Mouse (Mus musculus): ENCODE measurements around the gene Slitrk1. TPM values are rescaled to one million over a fixed set of nuclear protein-coding genes. Genes with fewer than 3 reads are reported as not detected.

The Slitrk1 gene
- polyA plus RNA-seq, 1 experiment from 2014 or later = 0.16 TPM

DNA sequence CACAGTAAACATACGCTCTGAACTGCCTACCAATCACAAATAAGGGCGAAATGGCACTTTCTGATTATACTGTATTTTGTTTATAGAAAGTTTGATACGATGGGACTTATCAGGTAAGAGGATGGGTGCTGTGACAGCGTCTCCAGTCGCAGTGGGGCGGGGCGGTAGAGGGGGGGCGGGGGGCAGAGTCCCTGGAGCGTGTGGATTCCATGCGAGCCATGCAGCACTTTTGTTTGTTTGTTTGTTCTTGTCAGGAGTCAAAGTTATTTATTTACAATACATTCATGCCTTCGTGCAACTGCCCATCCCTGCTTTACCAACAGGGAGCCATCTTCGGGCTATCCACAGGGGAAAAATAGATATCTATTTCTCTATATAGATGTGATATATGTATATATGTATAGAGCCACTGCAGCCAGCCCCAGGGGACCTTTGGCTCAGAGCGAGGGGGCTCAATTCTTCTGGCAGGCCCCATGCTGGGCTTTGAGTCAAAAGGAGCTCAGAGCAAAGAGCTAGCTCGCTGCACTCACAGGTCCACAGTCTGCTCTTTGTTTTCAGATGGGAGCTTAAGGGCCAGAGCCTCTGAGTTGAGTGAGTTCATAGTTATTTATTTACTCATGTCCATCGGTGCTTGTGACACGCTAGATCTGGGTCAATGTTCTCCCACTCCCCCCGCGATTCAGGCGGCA lies 3.4 kb downstream of the Slitrk1 start:
- H3K36me3 ChIP-seq (ENCODE audit: control insufficient read depth, insufficient read depth, low read length) = no peaks in the 10 kb centered on the region
- 4% methylated on average over 19 of the region's 19 CpGs for WGBS
- peaks cover 11 to 26% of the 10 kb centered on the region in 2 experiments; a peak in 3 of 4 replicates for H3K4me1 ChIP-seq (ENCODE audit: control insufficient read depth in 2 of 2, insufficient read depth in 2 of 2, low read length in 2 of 2)
- peaks cover 33% of the 10 kb centered on the region for H3K27me3 ChIP-seq (ENCODE audit: control insufficient read depth, insufficient read depth, low read length)
- ATAC-seq (ENCODE audit: insufficient number of reproducible peaks, insufficient read depth, low FRiP score, low read depth) = no peak
- no peaks in the 10 kb centered on the region for H3K9me3 ChIP-seq (ENCODE audit: control insufficient read depth, low read length)
- H3K4me2 ChIP-seq (ENCODE audit: low read length) = peak overlapping the region; percentile 87
- H3K9ac ChIP-seq (ENCODE audit: low read length) = peak overlapping the region; percentile 34
- no peak overlapping the region for H3K27ac ChIP-seq (replicated peaks in 1 of 2; ENCODE audit: control insufficient read depth in 1 of 2, insufficient read depth in 1 of 2, low read depth in 2 of 2, low read length in 2 of 2)
- H3K4me3 ChIP-seq (ENCODE audit: control insufficient read depth in 1 of 2, insufficient read depth in 1 of 2, low read depth in 1 of 2, low read length in 2 of 2) = peak overlapping the region; percentile 44 to 45

GRCm38 (mm10) chr14:108909336-108909953 lies 4.5 kb downstream of the Slitrk1 start:
- Histone ChIP-seq H3K4me1 (ENCODE audit: control insufficient read depth in 2 of 2, insufficient read depth in 2 of 2, low read length in 2 of 2) (peaks cover 11 to 26% of the 10 kb centered on the region in 2 experiments; a peak in 3 of 4 replicates), H3K36me3 (ENCODE audit: control insufficient read depth, insufficient read depth, low read length) (no peaks in the 10 kb centered on the region), H3K27ac (replicated peaks in 1 of 2; ENCODE audit: control insufficient read depth in 1 of 2, insufficient read depth in 1 of 2, low read depth in 2 of 2, low read length in 2 of 2) (no peak overlapping the region), H3K27me3 (ENCODE audit: control insufficient read depth, insufficient read depth, low read length) (peaks cover 33% of the 10 kb centered on the region), H3K9ac (ENCODE audit: low read length) (no peak overlapping the region), H3K9me3 (ENCODE audit: control insufficient read depth, low read length) (no peaks in the 10 kb centered on the region), H3K4me2 (ENCODE audit: low read length) (no peak overlapping the region), H3K4me3 (ENCODE audit: control insufficient read depth in 1 of 2, insufficient read depth in 1 of 2, low read depth in 1 of 2, low read length in 2 of 2) (no peak overlapping the region)
- 30% methylated on average over 6 of the region's 6 CpGs for WGBS
- ATAC-seq (ENCODE audit: insufficient number of reproducible peaks, insufficient read depth, low FRiP score, low read depth) = no peak

- WGBS = 70% methylated on average over 7 of the region's 7 CpGs
- Histone ChIP-seq H3K9ac (ENCODE audit: low read length) (no peak overlapping the region), H3K9me3 (ENCODE audit: control insufficient read depth, low read length) (no peaks in the 10 kb centered on the region), H3K27ac (replicated peaks in 1 of 2; ENCODE audit: control insufficient read depth in 1 of 2, insufficient read depth in 1 of 2, low read depth in 2 of 2, low read length in 2 of 2) (no peak overlapping the region), H3K4me3 (ENCODE audit: control insufficient read depth in 1 of 2, insufficient read depth in 1 of 2, low read depth in 1 of 2, low read length in 2 of 2) (no peak overlapping the region), H3K4me1 (ENCODE audit: control insufficient read depth in 2 of 2, insufficient read depth in 2 of 2, low read length in 2 of 2) (no peaks in the 10 kb centered on the region), H3K27me3 (ENCODE audit: control insufficient read depth, insufficient read depth, low read length) (no peaks in the 10 kb centered on the region), H3K36me3 (ENCODE audit: control insufficient read depth, insufficient read depth, low read length) (no peaks in the 10 kb centered on the region), H3K4me2 (ENCODE audit: low read length) (no peak overlapping the region)
- no peak for ATAC-seq (ENCODE audit: insufficient number of reproducible peaks, insufficient read depth, low FRiP score, low read depth)
Observed at GRCm38 (mm10) chr14:108898601-108899000, 15.4 kb downstream of the Slitrk1 start.

DNA sequence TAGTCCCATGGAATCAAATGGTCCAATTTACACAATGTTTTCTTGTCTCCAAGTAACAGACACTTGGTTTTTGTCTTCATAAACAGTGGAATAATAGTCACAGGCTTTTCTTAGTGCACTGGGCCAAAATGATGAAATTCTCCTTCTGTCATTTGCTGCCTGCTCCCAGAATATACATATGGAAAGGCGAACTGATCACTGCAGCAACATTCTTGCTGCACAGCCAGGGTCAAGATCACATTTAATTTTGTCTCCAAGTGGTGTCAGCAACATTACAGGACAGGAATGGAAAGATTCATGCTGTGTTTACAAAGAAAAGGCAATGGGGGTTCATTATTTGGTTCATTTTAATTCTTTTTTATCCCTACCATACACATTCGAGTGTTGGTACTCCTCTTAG lies 18.5 kb downstream of the Slitrk1 start:
- Histone ChIP-seq H3K36me3 (ENCODE audit: control insufficient read depth, insufficient read depth, low read length) (no peaks in the 10 kb centered on the region), H3K27me3 (ENCODE audit: control insufficient read depth, insufficient read depth, low read length) (no peaks in the 10 kb centered on the region), H3K27ac (replicated peaks in 1 of 2; ENCODE audit: control insufficient read depth in 1 of 2, insufficient read depth in 1 of 2, low read depth in 2 of 2, low read length in 2 of 2) (no peak overlapping the region), H3K9ac (ENCODE audit: low read length) (no peak overlapping the region), H3K4me3 (ENCODE audit: control insufficient read depth in 1 of 2, insufficient read depth in 1 of 2, low read depth in 1 of 2, low read length in 2 of 2) (no peak overlapping the region), H3K4me2 (ENCODE audit: low read length) (no peak overlapping the region), H3K4me1 (ENCODE audit: control insufficient read depth in 2 of 2, insufficient read depth in 2 of 2, low read length in 2 of 2) (no peaks in the 10 kb centered on the region), H3K9me3 (ENCODE audit: control insufficient read depth, low read length) (no peaks in the 10 kb centered on the region)
- 57% methylated on average over 2 of the region's 2 CpGs for WGBS
- no peak for ATAC-seq (ENCODE audit: insufficient number of reproducible peaks, insufficient read depth, low FRiP score, low read depth)

DNA sequence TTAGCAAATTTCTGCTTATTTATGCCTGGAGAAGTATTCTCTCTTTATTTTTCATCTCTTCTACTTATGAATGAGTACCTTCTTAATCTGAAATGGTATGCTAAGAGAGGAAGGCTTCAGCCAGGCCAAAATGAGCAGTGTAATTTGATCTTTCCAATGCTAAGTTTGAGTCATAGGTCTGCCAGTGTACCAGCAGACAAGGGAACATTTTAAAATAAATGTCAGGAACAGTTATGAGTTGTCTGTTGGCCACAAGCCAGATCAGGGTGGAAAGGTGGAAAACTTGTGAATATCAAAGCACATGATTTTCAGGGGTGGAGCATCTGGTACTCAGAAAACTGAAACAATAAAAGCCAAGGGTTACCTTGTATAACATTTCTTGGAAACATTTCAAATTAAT lies 46.1 kb downstream of the Slitrk1 start:
- no peak overlapping the region for H3K27ac ChIP-seq (replicated peaks in 1 of 2; ENCODE audit: control insufficient read depth in 1 of 2, insufficient read depth in 1 of 2, low read depth in 2 of 2, low read length in 2 of 2)
- no peak overlapping the region for H3K4me2 ChIP-seq (ENCODE audit: low read length)
- H3K27me3 ChIP-seq (ENCODE audit: control insufficient read depth, insufficient read depth, low read length) = no peaks in the 10 kb centered on the region
- no peak overlapping the region for H3K4me3 ChIP-seq (ENCODE audit: control insufficient read depth in 1 of 2, insufficient read depth in 1 of 2, low read depth in 1 of 2, low read length in 2 of 2)
- no peaks in the 10 kb centered on the region for H3K9me3 ChIP-seq (ENCODE audit: control insufficient read depth, low read length)
- H3K4me1 ChIP-seq (ENCODE audit: control insufficient read depth in 2 of 2, insufficient read depth in 2 of 2, low read length in 2 of 2) = no peaks in the 10 kb centered on the region
- no peak overlapping the region for H3K9ac ChIP-seq (ENCODE audit: low read length)
- no peaks in the 10 kb centered on the region for H3K36me3 ChIP-seq (ENCODE audit: control insufficient read depth, insufficient read depth, low read length)
- no peak for ATAC-seq (ENCODE audit: insufficient number of reproducible peaks, insufficient read depth, low FRiP score, low read depth)

- Histone ChIP-seq H3K27ac (replicated peaks in 1 of 2; ENCODE audit: control insufficient read depth in 1 of 2, insufficient read depth in 1 of 2, low read depth in 2 of 2, low read length in 2 of 2) (no peak overlapping the region), H3K4me3 (ENCODE audit: control insufficient read depth in 1 of 2, insufficient read depth in 1 of 2, low read depth in 1 of 2, low read length in 2 of 2) (no peak overlapping the region), H3K9ac (ENCODE audit: low read length) (no peak overlapping the region), H3K4me1 (ENCODE audit: control insufficient read depth in 2 of 2, insufficient read depth in 2 of 2, low read length in 2 of 2) (no peaks in the 10 kb centered on the region), H3K27me3 (ENCODE audit: control insufficient read depth, insufficient read depth, low read length) (no peaks in the 10 kb centered on the region), H3K36me3 (ENCODE audit: control insufficient read depth, insufficient read depth, low read length) (no peaks in the 10 kb centered on the region), H3K9me3 (ENCODE audit: control insufficient read depth, low read length) (no peaks in the 10 kb centered on the region), H3K4me2 (ENCODE audit: low read length) (no peak overlapping the region)
- no peak for ATAC-seq (ENCODE audit: insufficient number of reproducible peaks, insufficient read depth, low FRiP score, low read depth)
Observed at GRCm38 (mm10) chr14:108864631-108865030, 49.3 kb downstream of the Slitrk1 start.

DNA sequence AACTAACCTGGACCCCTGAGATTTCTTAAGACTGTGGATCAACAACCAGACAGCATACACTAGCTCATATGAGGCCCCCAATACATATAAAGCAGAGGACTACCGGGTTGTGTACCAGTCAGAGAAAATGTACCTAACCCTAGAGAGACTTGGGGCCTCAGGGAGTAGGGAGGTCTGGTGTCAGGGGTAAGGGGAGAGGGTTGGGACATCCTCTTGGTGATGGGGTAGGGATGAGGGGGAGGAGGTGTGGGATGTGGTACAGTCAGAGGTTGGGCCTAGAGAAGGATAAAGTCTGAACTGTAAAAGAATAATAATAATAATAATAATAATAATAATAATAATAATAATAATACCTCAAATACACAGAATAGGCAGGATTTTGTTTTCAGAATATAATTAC lies 54.6 kb downstream of the Slitrk1 start:
- ATAC-seq (ENCODE audit: insufficient number of reproducible peaks, insufficient read depth, low FRiP score, low read depth) = no peak
- H3K4me1 ChIP-seq (ENCODE audit: control insufficient read depth in 2 of 2, insufficient read depth in 2 of 2, low read length in 2 of 2) = no peaks in the 10 kb centered on the region

More for the DNA sequence above, 54.6 kb downstream of the Slitrk1 start:
- H3K36me3 ChIP-seq (ENCODE audit: control insufficient read depth, insufficient read depth, low read length) = no peaks in the 10 kb centered on the region
- 57% methylated on average over 1 of the region's 1 CpGs for WGBS
- H3K27ac ChIP-seq (replicated peaks in 1 of 2; ENCODE audit: control insufficient read depth in 1 of 2, insufficient read depth in 1 of 2, low read depth in 2 of 2, low read length in 2 of 2) = no peak overlapping the region
- no peak overlapping the region for H3K4me2 ChIP-seq (ENCODE audit: low read length)
- no peak overlapping the region for H3K4me3 ChIP-seq (ENCODE audit: control insufficient read depth in 1 of 2, insufficient read depth in 1 of 2, low read depth in 1 of 2, low read length in 2 of 2)
- H3K9ac ChIP-seq (ENCODE audit: low read length) = no peak overlapping the region
- no peaks in the 10 kb centered on the region for H3K27me3 ChIP-seq (ENCODE audit: control insufficient read depth, insufficient read depth, low read length)
- H3K9me3 ChIP-seq (ENCODE audit: control insufficient read depth, low read length) = no peaks in the 10 kb centered on the region
